Mouse (Mus musculus) forebrain, embryonic 12.5 days (tissue): ENCODE results near the gene Rbm19. TPM values are rescaled to one million over a fixed set of nuclear protein-coding genes. Genes with fewer than 3 reads are reported as not detected.

Source experiments
- ATAC-seq: fragments of 200-750 bp; cut with Nextera tagmentation; 2 replicates; pipeline ENCODE4 v1.8.0; 2017; ENCODE audit warnings: moderate TSS enrichment; ENCODE audit not compliant: low FRiP score
- H3K27ac ChIP-seq: fragments of 300-500 bp; sonication (generic); 2 replicates; pipeline ENCODE4 v1.5.1; 2016; ENCODE audit warnings: mild to moderate bottlenecking
- H3K27me3 ChIP-seq: fragments of 300-500 bp; sonication (generic); 2 replicates; pipeline ENCODE4 v1.6.1; 2016; ENCODE audit warnings: mild to moderate bottlenecking
- H3K36me3 ChIP-seq: fragments of 300-500 bp; sonication (generic); replicated peaks from 2 replicates; pipeline ENCODE4 v1.6.1; 2016; ENCODE audit warnings: mild to moderate bottlenecking
- H3K4me1 ChIP-seq: fragments of 300-500 bp; sonication (generic); 2 replicates; pipeline ENCODE4 v1.6.1; 2016
- H3K4me2 ChIP-seq: fragments of 300-500 bp; sonication (generic); 2 replicates; pipeline ENCODE4 v1.6.1; 2016; ENCODE audit warnings: mild to moderate bottlenecking, moderate library complexity
- H3K4me3 ChIP-seq: fragments of 300-500 bp; sonication (generic); replicated peaks from 2 replicates; pipeline ENCODE4 v1.5.1; 2016; ENCODE audit warnings: mild to moderate bottlenecking
- H3K9ac ChIP-seq: fragments of 300-500 bp; sonication (generic); 2 replicates; pipeline ENCODE4 v1.6.1; 2016; ENCODE audit warnings: mild to moderate bottlenecking
- H3K9me3 ChIP-seq: fragments of 300-500 bp; sonication (generic); 2 replicates; pipeline ENCODE4 v1.6.1; 2016
- WGBS: fragments of 180-500 bp; shearing (Covaris S2); methylation state at CpG from one replicate; pipeline ENCODE4 v1.1.7; 2016; 5-methylcytosine and 5-hydroxymethylcytosine counted together
- polyA plus RNA-seq: library from polyadenylated mRNA; unstranded; fragments of >200 nt; fragmentation: Nextera tagmentation; extraction: Ambion mirVana; gene quantifications from 2 replicates; pipeline ENCODE4 v1.2.1, GENCODE M21; 2016

Gene Rbm19
- polyA plus RNA-seq, 1 experiment from 2014 or later, result 27.5 TPM

DNA sequence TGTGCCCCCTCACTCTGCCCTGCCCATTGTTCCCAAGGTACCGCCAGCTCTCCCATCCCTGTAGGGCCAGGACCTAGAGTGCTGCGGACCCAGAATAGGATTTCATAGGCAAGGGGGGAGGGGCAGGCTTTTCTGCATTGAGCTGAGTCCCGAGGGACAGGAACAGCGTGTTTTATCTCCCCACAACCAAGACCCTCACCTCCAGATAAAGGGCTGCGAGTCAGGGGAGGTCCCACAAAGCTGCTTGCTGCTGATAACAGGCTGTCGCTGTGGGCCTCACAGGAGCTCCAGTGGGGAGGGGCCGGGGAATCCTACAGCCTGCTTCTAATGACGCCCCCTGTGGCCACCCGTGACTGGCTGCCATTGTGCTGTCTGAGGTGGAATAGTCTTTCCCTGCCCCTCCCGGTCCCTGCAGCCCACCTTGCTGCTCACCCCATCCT is 20.0 kb downstream of the Rbm19 start:
- no peak for ATAC-seq
- no peaks in the 10 kb centered on the region for H3K27me3 ChIP-seq
- peaks cover 32% of the 10 kb centered on the region for H3K36me3 ChIP-seq
- no peaks in the 10 kb centered on the region for H3K9me3 ChIP-seq
- H3K4me2 ChIP-seq, result 0 out of 2 replicates have a peak overlapping the region, but pooled peaks have one; percentile 15
- H3K4me1 ChIP-seq, result peaks cover 14% of the 10 kb centered on the region
- 0 out of 2 replicates have a peak overlapping the region, but pooled peaks have one; percentile 13 for H3K9ac ChIP-seq
- H3K27ac ChIP-seq, result no peak overlapping the region
- WGBS, result 27% methylated on average over 10 of the region's 10 CpGs
- H3K4me3 ChIP-seq, result no peak overlapping the region

DNA sequence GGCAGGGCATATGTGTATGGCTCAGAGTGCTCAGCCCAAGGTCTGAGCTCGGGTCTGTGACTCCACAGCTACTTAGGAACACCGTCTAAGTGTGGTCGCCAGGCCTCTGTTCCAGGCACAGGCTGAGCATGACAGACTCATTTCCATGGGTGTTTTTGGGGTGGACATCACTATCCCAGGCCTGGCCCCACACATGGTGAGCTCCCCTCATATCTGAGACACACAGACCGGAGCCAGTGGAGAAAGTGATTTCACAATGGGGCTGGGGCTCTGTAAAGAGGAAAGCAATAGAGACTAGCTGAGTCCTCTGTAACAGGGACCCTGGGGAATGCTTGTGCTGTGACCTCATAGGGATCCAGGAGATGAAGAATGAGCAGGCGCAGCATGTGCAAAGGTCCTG is 20.8 kb downstream of the Rbm19 start:
- Histone ChIP-seq H3K4me1 (peaks cover 14% of the 10 kb centered on the region), H3K4me2 (no peak overlapping the region), H3K9me3 (no peaks in the 10 kb centered on the region), H3K36me3 (peaks cover 35% of the 10 kb centered on the region), H3K9ac (no peak overlapping the region), H3K27ac (no peak overlapping the region), H3K4me3 (no peak overlapping the region), H3K27me3 (no peaks in the 10 kb centered on the region)
- WGBS, result 93% methylated on average over 5 of the region's 5 CpGs
- ATAC-seq, result no peak

DNA sequence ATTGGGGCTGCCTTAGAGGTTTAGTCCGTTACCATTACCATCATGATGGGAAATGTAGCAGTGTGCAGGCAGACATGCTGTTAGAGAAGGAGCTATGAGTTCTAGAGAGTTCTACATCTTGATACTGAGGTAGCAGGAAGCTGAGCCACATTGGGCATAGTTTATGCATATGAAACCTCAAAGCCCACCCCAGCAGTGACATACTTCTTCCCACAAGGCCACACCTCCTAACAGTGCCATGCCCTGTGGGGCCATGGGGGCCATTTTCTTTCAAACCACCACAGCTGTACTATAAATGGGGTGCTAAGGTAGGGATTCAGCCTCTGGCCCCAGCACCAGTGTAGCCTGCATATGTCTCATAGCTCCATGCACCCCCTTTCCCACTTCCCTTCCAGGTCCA is 21.6 kb downstream of the Rbm19 start:
- ATAC-seq, result no peak
- H3K4me1 ChIP-seq, result peaks cover 14% of the 10 kb centered on the region
- H3K27me3 ChIP-seq, result no peaks in the 10 kb centered on the region
- H3K36me3 ChIP-seq, result peaks cover 34% of the 10 kb centered on the region
- H3K9ac ChIP-seq, result no peak overlapping the region
- H3K4me3 ChIP-seq, result no peak overlapping the region
- H3K27ac ChIP-seq, result no peak overlapping the region
- H3K9me3 ChIP-seq, result no peaks in the 10 kb centered on the region
- WGBS, result 100% methylated on average over 1 of the region's 1 CpGs
- H3K4me2 ChIP-seq, result no peak overlapping the region

DNA sequence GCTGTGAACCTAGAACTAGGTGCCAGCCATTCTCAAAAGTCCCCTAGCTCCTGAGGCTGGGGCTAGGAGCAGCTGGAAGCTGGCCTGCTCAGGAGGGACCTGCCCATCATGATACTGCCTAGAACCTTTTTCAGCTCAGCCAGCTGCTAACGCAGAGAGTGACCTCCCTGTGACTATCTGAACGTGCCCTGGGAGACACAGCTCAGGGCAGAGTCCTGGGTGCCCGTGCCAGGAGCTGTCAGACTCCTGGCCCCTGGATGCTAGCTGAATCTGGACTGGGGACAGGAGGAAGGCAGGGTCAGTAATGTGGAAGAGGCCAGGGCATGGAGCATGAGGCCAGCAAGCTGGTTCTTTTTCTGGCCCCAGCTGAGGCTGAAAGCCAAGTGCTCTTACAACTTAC is 22.1 kb downstream of the Rbm19 start:
- peaks cover 32% of the 10 kb centered on the region for H3K36me3 ChIP-seq
- no peaks in the 10 kb centered on the region for H3K9me3 ChIP-seq
- no peak overlapping the region for H3K9ac ChIP-seq
- no peak overlapping the region for H3K27ac ChIP-seq
- peaks cover 14% of the 10 kb centered on the region for H3K4me1 ChIP-seq
- ATAC-seq, result no peak
- no peak overlapping the region for H3K4me3 ChIP-seq
- no peak overlapping the region for H3K4me2 ChIP-seq
- H3K27me3 ChIP-seq, result no peaks in the 10 kb centered on the region
- WGBS, result 85% methylated on average over 3 of the region's 3 CpGs

DNA sequence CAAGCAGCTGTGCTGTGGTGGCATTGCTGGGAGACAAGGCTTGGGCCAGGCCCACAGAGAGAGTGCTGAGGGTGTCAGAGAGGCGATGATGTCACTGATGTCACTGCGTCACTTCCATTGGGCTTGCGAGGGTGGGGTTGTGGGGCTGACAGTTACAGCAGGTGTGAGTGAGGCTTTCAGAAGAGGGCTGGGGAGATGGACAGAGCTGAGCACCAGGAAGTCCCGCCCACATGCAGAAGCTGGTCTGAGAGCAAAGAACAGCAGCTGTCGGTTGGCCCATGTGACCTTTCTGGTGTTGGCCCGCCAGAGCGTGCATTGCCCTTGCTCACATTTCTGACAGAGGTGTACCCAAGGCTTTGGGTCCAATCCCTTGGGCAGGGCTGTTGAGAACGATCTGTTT is 23.0 kb downstream of the Rbm19 start:
- H3K4me3 ChIP-seq, result no peak overlapping the region
- no peak overlapping the region for H3K4me2 ChIP-seq
- peaks cover 37% of the 10 kb centered on the region for H3K36me3 ChIP-seq
- no peak for ATAC-seq
- H3K4me1 ChIP-seq, result peaks cover 14% of the 10 kb centered on the region
- WGBS, result 81% methylated on average over 8 of the region's 8 CpGs
- H3K9ac ChIP-seq, result no peak overlapping the region
- H3K27me3 ChIP-seq, result no peaks in the 10 kb centered on the region
- H3K9me3 ChIP-seq, result no peaks in the 10 kb centered on the region
- no peak overlapping the region for H3K27ac ChIP-seq

DNA sequence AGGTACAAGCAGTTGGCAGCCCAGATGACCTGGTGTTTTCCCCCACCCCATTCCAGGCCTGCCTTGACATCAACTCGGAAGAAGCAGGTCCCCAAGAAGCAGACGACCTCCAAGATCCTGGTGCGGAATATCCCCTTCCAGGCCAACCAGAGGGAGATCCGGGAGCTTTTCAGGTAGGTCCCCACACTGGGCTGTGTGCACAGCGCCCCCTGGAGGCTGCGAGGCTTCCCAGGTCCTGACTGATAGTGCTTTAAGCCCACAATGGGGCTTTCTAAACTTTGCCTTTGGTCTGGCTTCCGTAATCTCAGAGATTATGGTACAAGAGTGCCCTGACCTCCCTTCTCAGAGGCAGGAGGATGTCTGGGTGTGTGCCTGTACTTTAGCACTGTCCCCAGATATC is 27.7 kb downstream of the Rbm19 start:
- no peaks in the 10 kb centered on the region for H3K27me3 ChIP-seq
- no peaks in the 10 kb centered on the region for H3K9me3 ChIP-seq
- H3K9ac ChIP-seq, result no peak overlapping the region
- H3K4me1 ChIP-seq, result peaks cover 24% of the 10 kb centered on the region
- peaks cover 42% of the 10 kb centered on the region for H3K36me3 ChIP-seq
- H3K27ac ChIP-seq, result no peak overlapping the region
- H3K4me3 ChIP-seq, result no peak overlapping the region
- ATAC-seq, result no peak
- 61% methylated on average over 7 of the region's 7 CpGs for WGBS
- H3K4me2 ChIP-seq, result no peak overlapping the region

- Histone ChIP-seq H3K9ac (no peak overlapping the region), H3K36me3 (peaks cover 38% of the 10 kb centered on the region), H3K4me3 (no peak overlapping the region), H3K27me3 (no peaks in the 10 kb centered on the region), H3K27ac (peak overlapping the region; percentile 61; the same call in 1 of the 2 replicates), H3K9me3 (no peaks in the 10 kb centered on the region), H3K4me2 (0 out of 2 replicates have a peak overlapping the region, but pooled peaks have one; percentile 6), H3K4me1 (peaks cover 18% of the 10 kb centered on the region)
- WGBS, result 31% methylated on average over 19 of the region's 19 CpGs
- ATAC-seq, result no peak; the same call in none of the 2 replicates
Measured at GRCm38 (mm10) chr5:120145371-120146050, 29.2 kb downstream of the Rbm19 start.

- 24% methylated on average over 11 of the region's 11 CpGs for WGBS
- Histone ChIP-seq H3K27me3 (no peaks in the 10 kb centered on the region), H3K9ac (no peak overlapping the region), H3K36me3 (peaks cover 33% of the 10 kb centered on the region), H3K27ac (peak overlapping the region; percentile 61), H3K4me2 (no peak overlapping the region), H3K9me3 (no peaks in the 10 kb centered on the region), H3K4me3 (no peak overlapping the region), H3K4me1 (peaks cover 18% of the 10 kb centered on the region)
- ATAC-seq, result peak; percentile 90
Measured at GRCm38 (mm10) chr5:120146051-120146385, 29.8 kb downstream of the Rbm19 start.

- Histone ChIP-seq H3K9me3 (no peaks in the 10 kb centered on the region), H3K36me3 (peaks cover 26% of the 10 kb centered on the region), H3K27me3 (no peaks in the 10 kb centered on the region), H3K4me1 (peaks cover 18% of the 10 kb centered on the region), H3K4me3 (no peak overlapping the region), H3K4me2 (no peak overlapping the region), H3K27ac (0 out of 2 replicates have a peak overlapping the region, but pooled peaks have one; percentile 56), H3K9ac (no peak overlapping the region; the same call in 1 of the 2 replicates)
- 0 out of 2 replicates have a peak, but pooled peaks have one; percentile 10 for ATAC-seq
- WGBS, result 80% methylated on average over 3 of the region's 3 CpGs
Measured at GRCm38 (mm10) chr5:120146909-120147308, 30.6 kb downstream of the Rbm19 start.

DNA sequence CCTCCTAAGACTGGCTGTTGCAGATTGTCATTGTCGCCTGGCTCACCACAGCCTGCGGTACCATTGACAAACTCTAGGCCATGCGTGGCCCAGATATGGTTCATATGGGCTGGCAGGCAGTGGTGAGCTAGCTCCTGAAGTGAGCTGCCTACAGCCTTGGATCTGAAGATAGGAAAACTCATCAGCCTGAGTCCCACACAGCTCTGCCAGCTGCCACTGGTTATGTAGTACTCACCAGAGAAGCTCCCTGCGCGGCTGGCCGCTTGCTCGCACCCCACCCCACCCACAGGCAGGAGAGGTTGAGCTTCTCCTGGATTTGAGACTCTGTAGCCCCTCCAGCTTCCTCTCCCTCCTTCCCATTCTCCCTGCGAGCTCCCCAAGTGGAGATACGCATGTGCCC is 32.0 kb downstream of the Rbm19 start:
- no peak overlapping the region for H3K4me3 ChIP-seq
- H3K4me1 ChIP-seq, result peaks cover 18% of the 10 kb centered on the region
- no peak for ATAC-seq
- no peak overlapping the region for H3K4me2 ChIP-seq
- no peaks in the 10 kb centered on the region for H3K9me3 ChIP-seq
- H3K27me3 ChIP-seq, result no peaks in the 10 kb centered on the region
- no peak overlapping the region for H3K27ac ChIP-seq
- H3K36me3 ChIP-seq, result peaks cover 17% of the 10 kb centered on the region
- no peak overlapping the region for H3K9ac ChIP-seq
- WGBS, result 91% methylated on average over 9 of the region's 9 CpGs

GRCm38 (mm10) chr5:120151145-120151544 is 34.9 kb downstream of the Rbm19 start:
- no peak overlapping the region for H3K9ac ChIP-seq
- H3K27ac ChIP-seq, result no peak overlapping the region
- H3K36me3 ChIP-seq, result no peaks in the 10 kb centered on the region
- WGBS, result 76% methylated on average over 4 of the region's 4 CpGs
- no peak for ATAC-seq
- H3K4me1 ChIP-seq, result peaks cover 18% of the 10 kb centered on the region
- H3K27me3 ChIP-seq, result no peaks in the 10 kb centered on the region
- no peak overlapping the region for H3K4me3 ChIP-seq
- H3K4me2 ChIP-seq, result no peak overlapping the region
- no peaks in the 10 kb centered on the region for H3K9me3 ChIP-seq

DNA sequence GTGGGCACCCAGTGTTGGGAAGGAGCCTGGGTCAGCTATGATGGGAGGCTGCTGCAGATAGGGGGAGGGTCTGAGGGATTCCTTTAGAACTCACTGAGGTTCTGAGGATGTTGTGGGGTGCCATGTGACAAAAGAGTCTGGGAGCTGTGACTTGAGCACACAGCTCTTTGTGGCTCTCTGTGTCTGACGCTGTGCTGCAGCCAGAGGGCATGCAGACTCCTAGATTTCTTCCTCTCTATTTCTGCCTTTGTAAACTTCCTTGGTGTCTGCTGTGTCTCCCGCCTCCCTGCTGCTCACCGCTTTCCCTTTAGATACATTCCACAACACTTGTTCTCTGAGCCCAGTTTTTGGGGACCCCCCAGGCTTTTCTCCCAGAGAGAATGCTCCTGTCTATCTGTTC is 36.9 kb downstream of the Rbm19 start:
- H3K9me3 ChIP-seq, result no peaks in the 10 kb centered on the region
- H3K4me3 ChIP-seq, result no peak overlapping the region
- whole genome bisulfite sequencing, result 82% methylated on average over 3 of the region's 3 CpGs
- H3K36me3 ChIP-seq, result no peaks in the 10 kb centered on the region
- no peak for ATAC-seq
- H3K4me1 ChIP-seq, result peaks cover 19% of the 10 kb centered on the region
- no peak overlapping the region for H3K4me2 ChIP-seq
- H3K27ac ChIP-seq, result no peak overlapping the region
- no peak overlapping the region for H3K9ac ChIP-seq
- no peaks in the 10 kb centered on the region for H3K27me3 ChIP-seq

DNA sequence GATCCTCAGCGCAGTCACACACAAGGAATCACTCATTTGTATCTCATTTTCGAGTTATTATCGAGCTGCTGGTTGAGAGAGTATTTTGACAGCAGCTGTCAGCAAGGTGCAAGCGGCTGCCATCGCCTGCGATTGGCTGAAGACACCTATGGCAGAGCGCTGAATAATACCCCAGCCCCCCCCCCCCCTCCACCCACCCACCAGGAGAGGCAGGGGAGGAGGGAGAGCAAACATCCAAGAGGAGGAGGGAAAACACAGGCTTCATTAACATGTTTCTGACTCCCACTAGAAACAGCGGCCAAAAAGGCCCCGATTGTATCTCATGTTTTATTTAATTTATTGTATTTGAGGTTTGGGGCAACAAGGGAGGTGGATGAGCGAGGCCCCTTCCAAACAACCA is 39.4 kb downstream of the Rbm19 start:
- no peaks in the 10 kb centered on the region for H3K36me3 ChIP-seq
- no peaks in the 10 kb centered on the region for H3K9me3 ChIP-seq
- H3K9ac ChIP-seq, result no peak overlapping the region
- H3K4me1 ChIP-seq, result peaks cover 21% of the 10 kb centered on the region
- no peaks in the 10 kb centered on the region for H3K27me3 ChIP-seq
- ATAC-seq, result peak; percentile 58
- H3K4me2 ChIP-seq, result no peak overlapping the region
- 47% methylated on average over 10 of the region's 10 CpGs for WGBS
- no peak overlapping the region for H3K4me3 ChIP-seq
- H3K27ac ChIP-seq, result peak overlapping the region; percentile 76
